Mouse (Mus musculus) liver, adult 2 months (tissue): ENCODE measurements at regions not wholly inside any gene's neighbourhood (a gene's known extent, or its start where the extent isn't known, plus 50 kb on each side); places are given as distances from the start of the nearest gene placed in this dataset.

Experiments used
- CTCF ChIP-seq: fragments of 200-500 bp; IDR thresholded peaks from 2 replicates; pipeline ENCODE4 v1.5.1; 2011; ENCODE audit warnings: low read depth, low read length, control low read depth
- POLR2A ChIP-seq: fragments of 200-500 bp; IDR thresholded peaks from 2 replicates; pipeline ENCODE4 v1.6.1; 2011; ENCODE audit warnings: low read length, control low read depth; ENCODE audit not compliant: insufficient read depth; ENCODE audit errors: extremely low read depth

DNA sequence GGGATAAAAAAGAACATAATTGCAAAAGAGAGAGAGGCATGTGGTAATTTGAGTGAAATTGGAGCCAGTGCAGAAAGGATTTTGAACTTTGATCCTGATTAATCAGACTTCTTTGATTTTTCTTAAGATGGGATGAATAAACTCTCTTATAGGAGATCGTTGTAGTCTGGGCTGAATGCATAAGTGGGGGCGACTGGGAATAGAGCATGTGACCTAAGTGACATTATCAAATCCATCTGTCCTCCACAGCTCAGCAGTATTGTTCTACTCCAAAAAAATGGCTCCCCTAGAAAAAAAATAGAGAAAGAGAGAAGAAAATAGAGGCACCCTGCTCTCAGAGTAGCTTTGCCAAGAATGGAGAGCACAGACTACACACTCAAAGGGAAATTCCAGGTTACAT lies 1286.1 kb upstream of the Cdh8 start:
- TF ChIP-seq CTCF (no peak), POLR2A (no peak)
